Mouse (Mus musculus) stomach, postnatal 0 days (tissue): ENCODE measurements at regions not wholly inside any gene's neighbourhood (a gene's known extent, or its start where the extent isn't known, plus 50 kb on each side); places are given as distances from the start of the nearest gene placed in this dataset.

Source experiments
- CTCF ChIP-seq: IDR thresholded peaks from 2 replicates; pipeline ENCODE4 v1.5.1; 2016; ENCODE audit warnings: antibody characterized with exemption, low read depth, mild to moderate bottlenecking, moderate library complexity
- EP300 ChIP-seq: optimal IDR thresholded peaks from 2 replicates; pipeline ENCODE3; 2016; ENCODE audit warnings: antibody characterized with exemption

GRCm38 (mm10) chr17:10094108-10094521 lies 225.5 kb downstream of the Qk start:
- TF ChIP-seq CTCF = no peak
- no peak for TF ChIP-seq EP300
